Mouse (Mus musculus) gastrocnemius, postnatal 14 days (tissue): ENCODE data around the gene Gast. TPM values are rescaled to one million over a fixed set of nuclear protein-coding genes. Genes with fewer than 3 reads are reported as not detected.
A peak's percentile ranks its signal among the peaks of the same experiment; 100 is the strongest.
"Not testable (repeated sequence)": the region's sequence is repeated elsewhere in the genome, so short reads cannot be mapped to it uniquely, and the experiment has no call there.

Experiments
- DNase-seq: peaks from one replicate; pipeline ENCODE4 v3.0.0; 2021; ENCODE audit warnings: mixed read lengths
- intact Hi-C: fragments of 180-260 bp; cut with DNase I; formaldehyde crosslinking; loops from one replicate; pipeline ENCODE4 v1.15.1; 2025; ENCODE audit warnings: low total_unique reads
- long read RNA-seq, 2 experiments: library from polyadenylated mRNA; stranded (forward); transcript quantifications; one replicate each; pipeline ENCODE4 v2.0.0; 2021
- total RNA-seq, 2 experiments: library from RNA; stranded (reverse); gene quantifications; 2 replicates each; pipeline ENCODE4 v1.2.3; 2021

Gast gene
- total RNA-seq: not detected
- long read RNA-seq, experiment 1: 0 reads
- long read RNA-seq, experiment 2: 0 reads

GRCm38 (mm10) chr11:100333944-100334457 is at the start of gene Gast:
Gene Gast (plus strand): TSS chr11:100334407.
- DNase-seq: no peak
- intact Hi-C loops: no loop called here

GRCm38 (mm10) chr11:100284988-100285387 is 49.2 kb upstream of the Gast start:
- intact Hi-C loops: no loop called here

GRCm38 (mm10) chr11:100287024-100287423 is 47.2 kb upstream of the Gast start:
- peak; percentile 75 for DNase-seq
- intact Hi-C loops: no loop called here

More at GRCm38 (mm10) chr11:100284988-100285387, 49.2 kb upstream of the Gast start:
- DNase-seq: no peak

GRCm38 (mm10) chr11:100288942-100289341 is 45.3 kb upstream of the Gast start:
- no peak for DNase-seq
- intact Hi-C loops: no loop called here

- no peak for DNase-seq
- intact Hi-C loops: loop anchor here (10.0 kb wide), 1 partner anchor 825 kb away; no protein-coding TSS in a partner anchor
These were observed 44.0 kb upstream of the Gast start for GRCm38 (mm10) chr11:100290235-100290634.

GRCm38 (mm10) chr11:100292884-100293283 is 41.3 kb upstream of the Gast start:
- intact Hi-C loops: loop anchor here (10.0 kb wide), 1 partner anchor 828 kb away; no protein-coding TSS in a partner anchor
- DNase-seq: no peak

- peak; percentile 78 for DNase-seq
- intact Hi-C loops: loop anchor here (10.0 kb wide), 1 partner anchor 831 kb away; no protein-coding TSS in a partner anchor
These were observed 38.9 kb upstream of the Gast start for GRCm38 (mm10) chr11:100295308-100295707.

GRCm38 (mm10) chr11:100297801-100298200 is 36.4 kb upstream of the Gast start:
- intact Hi-C loops: loop anchor here (10.0 kb wide), 1 partner anchor 833 kb away; no protein-coding TSS in a partner anchor
- DNase-seq: no peak

- DNase-seq: peak; percentile 74
- intact Hi-C loops: loop anchor here (10.0 kb wide), 1 partner anchor 834 kb away; no protein-coding TSS in a partner anchor
These were observed 35.8 kb upstream of the Gast start for GRCm38 (mm10) chr11:100298274-100299036.

- DNase-seq: peak; percentile 41
- intact Hi-C loops: no loop called here
These were observed 33.9 kb upstream of the Gast start for GRCm38 (mm10) chr11:100300293-100300692.

GRCm38 (mm10) chr11:100301292-100301691 is 32.9 kb upstream of the Gast start:
- intact Hi-C loops: no loop called here
- DNase-seq: no peak

- intact Hi-C loops: no loop called here
- no peak for DNase-seq
These were observed 26.3 kb upstream of the Gast start for GRCm38 (mm10) chr11:100307900-100308299.

- DNase-seq, intact Hi-C loops: not testable (repeated sequence)
These were observed 25.5 kb upstream of the Gast start for GRCm38 (mm10) chr11:100308672-100309071.

GRCm38 (mm10) chr11:100311656-100312055 is 22.6 kb upstream of the Gast start:
- intact Hi-C loops: no loop called here
- no peak for DNase-seq

- intact Hi-C loops: no loop called here
- DNase-seq: no peak
These were observed 22.0 kb upstream of the Gast start for GRCm38 (mm10) chr11:100312096-100312679.

GRCm38 (mm10) chr11:100313424-100313823 is 20.8 kb upstream of the Gast start:
- DNase-seq: no peak
- intact Hi-C loops: no loop called here

- DNase-seq: no peak
- intact Hi-C loops: no loop called here
These were observed 18.8 kb upstream of the Gast start for GRCm38 (mm10) chr11:100315439-100315838.

GRCm38 (mm10) chr11:100317826-100318380 is 16.3 kb upstream of the Gast start:
- no peak for DNase-seq
- intact Hi-C loops: no loop called here

GRCm38 (mm10) chr11:100318529-100319451 is 15.4 kb upstream of the Gast start:
- no peak for DNase-seq
- intact Hi-C loops: no loop called here
